Mouse (Mus musculus) C2C12 (cell line): ENCODE data around the gene Stoml3.

Experiments used
- CTCF ChIP-seq: IDR thresholded peaks from one replicate; pipeline ENCODE4 v1.5.1; 2011; ENCODE audit not compliant: control insufficient read depth, insufficient read depth, insufficient read length
- MAX ChIP-seq: IDR thresholded peaks from one replicate; pipeline ENCODE4 v1.6.1; 2011; ENCODE audit warnings: mild to moderate bottlenecking, control low read depth
- MYOD1 ChIP-seq: IDR thresholded peaks from one replicate; pipeline ENCODE4 v1.6.1; 2011; ENCODE audit warnings: low read depth; ENCODE audit not compliant: control insufficient read depth, insufficient read length
- USF1 ChIP-seq: IDR thresholded peaks from one replicate; pipeline ENCODE4 v1.6.1; 2011; ENCODE audit warnings: low read depth, mild to moderate bottlenecking, control low read depth, moderate library complexity

DNA sequence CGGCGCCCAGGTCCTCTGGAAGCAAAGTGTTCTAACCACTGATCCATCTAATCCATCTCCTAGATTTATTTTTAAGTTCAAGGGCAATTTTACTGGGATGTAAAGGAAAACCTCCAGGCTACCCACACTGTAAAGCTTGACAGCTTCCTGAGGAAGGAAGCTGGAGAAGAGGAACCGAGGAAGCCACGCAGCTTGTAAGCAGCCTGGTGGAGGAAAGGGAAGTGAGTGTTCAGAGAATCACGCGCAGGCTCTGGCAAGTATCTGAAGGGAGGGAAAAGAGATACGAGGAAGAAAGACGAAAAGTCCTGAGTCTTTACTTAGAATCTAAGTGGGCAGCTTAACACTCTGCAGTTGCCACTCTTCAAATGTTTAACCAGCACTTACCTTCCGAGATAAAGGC is 28.3 kb upstream of the Stoml3 start:
- TF ChIP-seq CTCF = no peak
- TF ChIP-seq MAX = no peak
- TF ChIP-seq USF1 = no peak
- no peak for TF ChIP-seq MYOD1
